Mouse (Mus musculus) hematopoietic stem cell, adult 5-6 weeks (primary cell): Measurements from ENCODE around the gene Vcp. TPM values are rescaled to one million over a fixed set of nuclear protein-coding genes. Genes with fewer than 3 reads are reported as not detected.

Source experiments
- ATAC-seq, 2 experiments: fragments of 125-278 bp in 1 of 2; replicated peaks in 1 of 2; 2 replicates each; pipeline ENCODE4 v1.8.0; 2016 to 2017; ENCODE audit warnings: inconsistent platforms in 2 of 2, mild to moderate bottlenecking in 2 of 2, moderate number of reproducible peaks in 2 of 2, low read depth in 1 of 2, moderate TSS enrichment in 1 of 2; ENCODE audit not compliant: low FRiP score in 2 of 2, poor library complexity in 2 of 2, severe bottlenecking in 2 of 2, insufficient read depth in 1 of 2, low TSS enrichment in 1 of 2
- total RNA-seq: library from RNA; stranded (forward); fragments of 172-1452, 232-1000 nt; gene quantifications from 2 replicates; pipeline ENCODE4 v1.2.3, GENCODE M21; 2017

Gene Vcp
- 275 and 278 TPM in 2 replicates for total RNA-seq

DNA sequence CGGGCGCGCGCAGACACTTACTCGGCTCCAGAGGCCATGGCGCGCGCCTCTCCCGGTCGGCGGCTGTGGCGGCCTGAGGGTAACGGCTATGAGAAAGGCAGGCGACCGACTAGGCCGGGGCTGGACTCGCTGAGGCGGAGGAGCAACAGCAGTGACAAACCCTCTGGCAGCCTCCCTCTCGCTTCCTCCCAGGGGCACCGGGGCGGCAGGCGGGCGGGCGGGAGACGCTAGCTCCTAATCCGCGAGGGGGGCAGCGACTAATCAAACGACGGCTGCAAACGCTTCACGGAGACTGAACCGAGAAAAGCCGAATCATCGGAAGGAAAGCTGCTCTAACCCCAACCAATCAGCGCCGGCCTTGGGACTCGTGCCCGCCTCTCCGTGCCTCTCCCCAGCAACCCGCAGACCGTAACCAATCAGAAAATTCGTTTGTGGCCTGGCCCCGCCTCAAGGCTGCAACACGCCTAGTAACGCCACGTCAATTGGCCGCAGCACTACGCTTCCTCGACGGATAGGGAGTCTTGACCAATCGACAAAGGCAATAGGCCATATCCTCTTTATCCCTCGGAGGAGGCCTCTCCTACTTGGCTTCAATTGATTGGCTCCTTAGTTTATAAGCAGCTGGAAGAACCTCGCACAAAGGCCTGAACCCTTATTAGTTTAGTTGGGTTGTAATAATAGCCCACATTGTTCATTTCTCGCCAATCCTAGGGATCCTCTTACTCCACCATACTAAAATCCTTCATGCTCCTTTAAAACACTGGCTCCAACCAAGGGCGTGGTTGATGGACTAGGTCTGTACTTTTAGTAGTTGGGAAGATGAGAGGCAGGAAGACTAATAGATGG, at the start of gene Vcp:
Gene Vcp (minus strand): TSS at position 367 of the 846 bp plus-strand sequence.
- peak; percentile 97 for ATAC-seq

DNA sequence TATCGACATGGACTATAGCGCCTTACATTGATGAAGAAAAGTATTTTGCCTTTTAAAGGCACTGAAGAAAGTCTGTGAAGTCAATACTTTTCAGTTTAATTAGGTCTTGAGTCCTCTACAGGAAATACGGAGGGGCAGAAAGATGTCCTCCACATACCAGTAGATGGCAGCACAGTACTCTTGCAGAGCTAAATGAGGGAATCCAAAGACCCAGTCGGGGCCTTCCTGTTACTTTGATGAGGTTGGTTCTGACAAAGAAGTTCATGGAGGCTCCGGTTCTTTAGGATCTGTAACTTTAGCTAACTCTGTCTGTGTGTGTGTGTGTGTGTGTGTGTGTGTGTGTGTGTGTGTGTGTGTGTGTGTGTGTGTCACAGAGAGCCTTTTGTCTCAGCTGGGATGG, 46.9 kb upstream of the Vcp start:
- peak in 1 of 2 experiments; percentile 39; a peak in 1 of 4 replicates for ATAC-seq

DNA sequence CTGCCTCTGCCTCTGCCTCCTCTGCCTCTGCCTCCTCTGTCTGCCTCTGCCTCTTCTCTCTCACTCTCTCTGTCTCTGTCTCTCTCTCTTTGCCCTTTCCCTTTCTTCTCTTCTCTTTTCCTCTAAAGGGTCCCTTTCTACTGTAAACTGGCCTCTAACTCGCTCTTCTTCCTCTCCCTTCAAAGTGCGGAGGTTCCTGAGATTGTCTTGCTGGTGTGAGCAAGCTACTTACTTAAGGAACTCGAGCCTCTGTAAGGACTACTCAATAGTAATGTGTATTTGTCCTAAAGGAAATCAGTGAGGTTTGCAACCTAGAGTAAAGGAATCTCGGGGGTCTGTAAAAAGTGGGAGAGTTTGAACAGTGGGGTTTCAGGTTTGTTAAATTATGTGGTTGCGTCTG, 46.3 kb upstream of the Vcp start:
- ATAC-seq: no peak

DNA sequence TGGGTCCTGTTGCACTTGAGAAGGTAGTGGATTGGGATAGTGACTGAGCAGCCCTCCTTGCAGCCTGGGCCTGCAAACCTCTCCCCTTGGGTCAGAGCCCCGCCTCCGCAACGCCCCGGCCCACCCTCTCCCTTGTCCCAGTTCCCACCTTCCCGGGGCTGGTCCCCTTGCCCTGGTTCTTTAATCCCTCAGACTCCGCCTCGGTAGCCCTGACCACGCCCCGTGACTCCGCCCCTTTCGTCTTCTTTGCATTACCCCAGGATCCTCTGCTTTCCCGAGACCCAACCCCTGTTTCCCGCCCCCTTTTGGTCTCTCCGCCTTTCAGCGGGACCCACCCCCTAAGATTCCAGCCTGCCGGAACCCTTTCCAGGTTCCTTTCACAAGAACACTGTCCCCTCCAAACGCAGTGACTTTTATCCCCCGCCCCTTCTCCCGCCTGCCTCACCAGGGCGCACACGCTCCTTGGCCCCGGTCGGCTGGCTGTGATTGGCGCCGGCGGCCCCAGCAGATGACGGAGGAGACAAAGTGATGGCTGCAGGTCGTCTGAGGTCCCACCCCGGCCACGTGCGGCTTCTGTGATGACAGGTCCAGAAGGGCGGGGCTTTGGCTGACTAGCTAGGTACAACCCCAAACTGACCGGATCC, 45.5 kb upstream of the Vcp start, which contains the start of gene Fam214b:
Gene Fam214b (minus strand): TSS at position 562 of the 644 bp plus-strand sequence.
- ATAC-seq: peak; percentile 77 to 83

DNA sequence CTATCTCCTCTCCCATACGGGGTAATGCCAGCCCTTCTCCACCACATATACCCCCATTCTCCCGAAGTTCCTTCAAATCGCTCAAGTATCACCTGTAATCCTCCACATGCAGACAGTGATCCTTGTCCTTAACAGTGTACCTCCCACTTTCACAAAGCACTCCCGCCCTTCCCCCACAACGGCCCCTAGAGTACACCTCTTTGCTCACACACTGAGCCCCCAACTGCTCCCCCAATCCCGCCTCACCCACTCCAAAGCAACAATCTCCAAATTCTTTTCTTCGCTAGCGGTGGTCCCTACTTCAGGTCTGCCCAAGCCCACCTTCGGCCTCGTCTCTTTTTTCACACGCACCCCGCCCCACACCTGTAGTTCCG, 45.0 kb upstream of the Vcp start:
- ATAC-seq: no peak

DNA sequence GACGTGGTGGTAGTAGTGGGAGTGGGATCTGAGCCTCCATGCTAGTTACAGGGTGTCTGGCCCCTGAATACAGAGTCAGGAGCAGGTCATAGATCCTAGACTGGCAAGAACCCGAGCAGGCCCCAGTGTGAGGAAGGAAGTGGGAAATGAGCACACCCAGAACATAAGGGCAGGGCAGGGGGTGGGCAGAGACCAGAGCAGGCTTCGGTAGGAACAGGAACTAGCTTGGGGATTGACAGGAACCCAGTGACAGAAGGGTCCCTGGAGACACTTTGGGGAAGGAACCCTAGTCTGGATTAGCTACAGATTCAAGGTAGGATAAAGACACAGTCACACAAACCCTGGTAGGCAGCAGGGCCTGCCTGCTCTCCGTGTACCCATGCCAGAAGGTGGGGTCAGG, 44.4 kb upstream of the Vcp start:
- ATAC-seq: peak; percentile 23 to 30

DNA sequence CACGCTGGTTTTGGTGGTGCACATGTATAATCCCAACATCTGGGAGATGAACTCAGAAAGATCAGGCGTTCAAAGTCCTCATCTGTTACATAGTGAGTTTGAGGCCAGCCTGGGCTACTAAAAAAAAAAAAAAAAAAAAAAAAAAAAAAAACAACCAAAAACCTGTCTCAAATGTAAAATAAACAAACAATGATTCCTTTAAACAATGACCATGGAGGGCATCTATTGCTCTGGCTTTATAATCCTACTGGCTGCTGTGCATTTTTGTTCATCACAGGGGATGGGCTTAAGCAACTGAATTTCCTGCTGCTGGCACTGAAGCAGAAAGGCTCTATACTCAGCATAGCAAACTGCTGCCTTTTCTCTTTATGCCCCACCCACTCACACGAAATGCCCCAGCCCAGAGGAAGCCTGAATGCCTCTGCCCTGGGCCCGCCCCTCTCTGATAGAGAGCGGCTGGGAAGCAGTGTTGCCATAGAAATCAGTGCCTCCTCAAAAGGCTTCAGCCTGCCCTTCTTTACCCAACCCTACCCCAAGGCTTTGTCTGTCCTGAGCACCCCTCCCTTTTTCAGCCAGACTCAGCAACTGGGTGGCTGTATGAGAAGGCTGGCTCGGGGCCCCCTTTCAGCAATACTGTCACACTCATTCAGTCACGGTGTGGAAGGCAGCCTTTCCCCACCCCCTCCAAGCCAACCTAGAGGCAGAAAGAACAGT, 43.5 kb upstream of the Vcp start:
- peak; percentile 7 to 23; a peak in 3 of 4 replicates for ATAC-seq

DNA sequence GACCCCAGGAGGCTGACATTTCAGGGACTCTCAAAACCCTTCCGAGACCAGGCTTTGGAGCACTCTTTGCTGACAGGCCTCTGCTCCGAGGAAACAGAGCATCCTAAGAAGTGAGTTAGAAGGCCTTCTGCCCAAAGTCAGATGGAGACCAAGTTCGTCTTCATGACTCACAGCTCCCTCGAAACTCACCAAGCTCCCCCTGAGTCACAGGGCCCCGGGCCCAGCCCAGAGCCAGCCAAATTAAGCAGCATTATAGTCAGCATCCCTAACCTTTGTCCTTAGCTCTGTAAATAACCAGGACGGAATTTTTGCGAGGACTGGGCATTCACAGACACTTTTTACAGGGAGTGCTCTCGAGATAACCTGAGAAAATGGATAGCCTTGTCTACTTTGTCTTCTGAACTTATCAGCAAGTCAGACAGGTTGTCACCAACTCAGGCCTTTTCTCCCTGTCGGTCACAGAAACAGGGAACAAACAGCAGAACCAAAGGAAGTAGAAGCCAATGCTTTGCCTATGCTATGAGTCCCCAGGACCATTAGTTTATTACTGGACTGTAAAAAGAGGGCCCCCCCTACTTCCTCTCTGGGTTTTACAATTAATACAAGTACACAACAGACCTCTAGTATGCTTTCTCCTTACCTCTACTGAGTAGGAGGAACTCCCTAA, 40.7 kb upstream of the Vcp start:
- no peak for ATAC-seq

DNA sequence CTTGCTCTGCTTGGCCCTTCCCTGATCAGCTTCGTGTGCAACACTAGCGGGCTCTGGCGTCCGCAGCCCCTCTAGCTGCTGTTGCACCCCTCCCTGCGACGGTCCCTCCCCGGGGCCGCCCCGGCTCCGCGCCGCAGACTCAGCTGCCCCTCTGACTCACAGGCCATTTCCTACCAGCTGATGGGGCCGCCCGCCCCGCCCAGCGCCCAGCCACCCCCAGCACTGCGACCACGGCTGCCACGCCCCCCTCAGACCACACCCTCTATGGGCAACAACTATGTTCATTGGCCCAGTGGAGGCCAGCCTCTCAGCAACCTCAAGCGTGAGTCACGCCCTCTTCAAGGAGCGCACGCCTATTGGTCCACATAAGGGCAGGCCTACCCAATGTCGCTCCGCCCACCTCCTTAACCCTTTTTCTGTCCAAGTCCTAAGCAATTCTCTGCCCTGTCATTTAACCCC, 39.8 kb upstream of the Vcp start:
- peak; percentile 91 to 94 for ATAC-seq

DNA sequence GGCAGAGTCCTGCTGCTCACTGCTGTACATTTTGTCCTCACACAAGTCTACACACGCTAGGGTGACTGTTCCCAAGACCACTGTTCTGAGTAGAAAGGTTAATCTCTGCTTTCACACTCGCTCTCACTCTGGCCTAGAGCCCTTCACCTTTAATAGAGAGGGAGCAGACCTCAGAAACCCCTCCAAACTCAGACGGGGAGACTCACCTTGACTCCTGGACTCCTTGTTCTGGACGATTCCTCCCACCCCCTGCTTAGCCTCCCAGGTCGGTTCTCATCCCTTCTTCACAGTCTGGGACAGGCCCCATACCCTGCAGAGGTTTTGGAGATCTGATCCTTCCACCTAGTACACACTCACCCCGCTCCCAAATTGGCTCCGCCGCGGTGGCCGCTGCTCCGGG, 39.3 kb upstream of the Vcp start:
- no peak for ATAC-seq

DNA sequence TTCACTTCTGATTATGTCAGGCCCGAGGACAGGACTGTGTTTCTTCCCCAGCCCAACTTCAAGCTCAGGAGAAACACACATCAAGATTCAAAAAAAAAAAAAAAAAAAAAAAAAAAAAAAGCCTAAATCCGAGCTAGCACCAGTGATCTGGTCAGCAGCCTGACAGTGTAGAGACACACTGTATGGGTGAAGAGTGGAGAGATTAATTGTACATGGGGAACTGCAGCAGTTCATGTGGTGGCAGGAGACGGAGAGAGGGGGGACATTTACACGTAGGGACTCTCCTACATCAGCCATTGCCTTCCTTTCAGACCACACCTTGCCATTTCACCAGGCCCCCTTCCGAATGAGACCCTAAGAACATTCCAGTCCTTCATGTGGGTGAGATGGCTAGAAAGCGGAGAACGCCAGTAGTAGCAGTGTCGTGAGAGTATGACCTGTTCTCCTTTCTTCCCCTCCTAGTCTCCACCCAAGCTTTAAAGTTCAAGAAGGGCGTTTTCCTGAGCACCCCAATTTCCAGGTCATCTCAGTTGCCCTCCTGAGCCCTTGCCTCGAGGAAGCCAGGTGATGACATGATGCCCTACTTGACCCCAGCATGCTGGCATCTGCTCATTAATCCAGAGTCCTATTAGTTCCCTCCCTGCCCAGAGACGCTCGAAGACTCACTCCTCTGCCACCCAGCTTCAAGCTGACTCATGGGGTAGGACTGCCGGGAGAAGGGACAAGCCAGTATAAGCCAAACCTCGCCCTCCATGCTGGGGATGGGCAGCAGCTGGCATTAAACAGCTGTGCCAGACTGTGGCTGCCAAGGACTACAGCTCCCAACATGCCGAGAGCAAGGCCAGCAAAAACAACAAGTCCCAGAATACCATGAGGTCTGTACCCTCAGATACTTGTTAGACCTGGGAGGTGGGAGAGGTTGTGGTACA, 38.5 kb upstream of the Vcp start:
- no peak for ATAC-seq

DNA sequence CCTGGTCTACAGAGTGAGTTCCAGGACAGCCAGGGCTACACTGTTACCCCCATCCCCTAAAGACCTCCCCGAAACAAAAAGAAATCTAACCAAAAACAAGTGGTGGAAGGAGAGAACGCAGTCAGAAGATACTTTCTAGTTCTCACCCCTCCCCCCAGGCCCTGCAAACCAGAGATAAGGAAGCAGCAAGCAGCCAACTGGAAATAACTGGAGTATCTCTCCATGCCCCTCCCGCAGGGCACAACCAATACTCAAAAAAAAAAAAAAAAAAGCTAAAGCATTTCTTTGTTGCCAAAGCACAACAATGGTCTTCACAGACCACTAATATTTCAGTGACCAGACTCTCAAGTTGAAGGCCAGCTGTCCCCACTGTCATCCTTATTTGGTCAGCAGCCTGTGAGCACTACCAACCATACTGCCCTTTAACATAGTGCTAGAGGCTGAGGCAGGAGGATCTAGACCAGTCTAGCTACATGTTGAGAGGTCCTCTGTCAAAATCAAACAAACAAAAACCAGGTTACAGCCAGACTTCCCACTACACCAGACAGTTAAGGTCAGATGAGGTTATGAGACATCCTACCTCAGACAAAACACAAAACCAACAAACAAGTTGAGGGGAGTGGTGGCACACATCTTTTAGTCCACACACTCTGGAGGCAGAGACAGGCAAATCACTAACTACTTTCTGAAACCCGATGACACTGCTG, 37.7 kb upstream of the Vcp start:
- no peak for ATAC-seq

DNA sequence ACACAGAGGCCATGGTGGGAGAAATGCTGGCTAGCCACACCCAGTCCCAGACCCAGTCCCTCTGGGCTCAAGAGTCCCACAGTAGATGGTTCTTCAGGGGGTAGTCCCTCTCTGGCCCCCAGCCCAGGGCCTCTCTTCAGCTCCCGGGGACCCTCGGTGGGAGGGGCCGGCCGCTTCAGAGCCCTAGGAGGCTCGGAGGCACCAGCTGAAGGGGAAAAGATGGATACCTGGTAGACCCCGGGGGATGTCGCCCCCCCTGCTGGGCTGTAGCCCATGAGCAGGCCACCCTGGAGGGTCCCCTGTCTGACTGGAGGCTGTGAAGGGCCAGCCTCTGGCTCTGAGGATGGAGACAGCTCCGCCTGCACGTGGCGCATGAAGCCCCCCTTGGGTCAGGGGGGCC, 36.0 kb upstream of the Vcp start:
- no peak for ATAC-seq

DNA sequence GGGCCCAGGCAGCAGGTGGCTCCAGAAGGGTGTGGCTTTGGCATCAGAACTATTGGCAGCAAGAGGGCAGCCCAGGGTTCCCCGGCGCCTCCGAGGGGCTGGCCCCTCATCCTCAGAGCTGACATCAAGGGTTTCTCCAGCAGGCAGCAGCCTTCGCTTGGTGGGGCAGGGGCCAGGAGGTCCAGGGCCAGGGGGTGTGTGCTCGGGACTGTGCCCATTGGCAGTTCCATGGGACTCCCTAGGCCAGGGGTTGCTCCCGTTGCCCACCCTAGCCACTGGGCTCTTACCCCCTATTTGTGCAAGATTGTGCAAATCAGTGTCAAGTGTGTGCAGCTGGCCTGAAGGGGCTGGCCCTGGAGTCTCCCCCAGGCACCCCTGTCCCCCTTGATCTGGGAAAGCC, 35.5 kb upstream of the Vcp start:
- no peak for ATAC-seq

DNA sequence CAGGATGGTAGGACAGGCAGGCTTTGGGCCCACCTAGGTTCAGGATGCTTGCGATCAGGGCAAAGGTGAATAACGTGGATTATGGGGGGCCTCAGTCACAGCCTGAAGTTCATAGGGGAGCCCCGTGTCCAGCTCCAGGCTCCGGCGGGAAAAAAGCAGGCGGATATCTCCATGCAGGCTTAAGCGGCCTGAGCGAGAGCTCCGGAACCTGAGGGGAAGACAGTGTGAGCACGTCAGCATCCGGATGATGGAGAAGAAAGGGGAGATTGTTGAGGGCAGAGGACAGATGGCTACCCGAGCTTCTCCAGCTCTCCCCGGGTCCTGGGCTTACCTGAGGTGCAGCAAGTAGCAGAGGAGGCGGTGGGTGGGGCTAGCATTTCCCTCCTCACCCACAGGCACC, 33.2 kb upstream of the Vcp start:
- no peak for ATAC-seq

DNA sequence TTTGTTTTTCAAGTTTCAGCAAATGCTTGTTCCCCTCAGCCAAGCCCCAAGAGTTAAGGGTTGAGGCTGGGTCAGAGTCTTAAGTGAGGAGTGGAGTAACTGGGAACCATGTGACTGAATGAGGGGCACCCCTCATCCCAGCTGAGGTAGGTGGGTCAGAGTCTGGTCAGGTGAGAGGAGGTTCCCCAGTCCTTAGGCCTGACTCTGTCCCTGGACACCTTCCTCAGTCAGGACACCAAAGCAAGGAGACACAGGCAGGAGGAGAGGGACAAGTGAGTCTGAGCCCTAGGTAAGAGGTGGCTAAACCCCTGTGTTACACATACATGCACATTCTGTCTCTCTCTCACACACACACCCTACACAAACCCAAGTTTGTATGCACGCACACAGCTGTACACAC, 32.2 kb upstream of the Vcp start:
- no peak for ATAC-seq
